Mouse (Mus musculus) heart, postnatal 36 days (tissue): ENCODE data around the gene Col6a5. TPM values are rescaled to one million over a fixed set of nuclear protein-coding genes. Genes with fewer than 3 reads are reported as not detected.

Experiments used
- DNase-seq, 2 experiments: peaks; one replicate each; pipeline ENCODE4 v3.0.0; 2021 to 2022
- intact Hi-C: fragments of 180-260 bp; cut with DNase I; formaldehyde crosslinking; loops from one replicate; pipeline ENCODE4 v1.15.1; 2025
- total RNA-seq, 2 experiments: library from RNA; stranded (reverse); gene quantifications; 2 replicates each; pipeline ENCODE4 v1.2.3; 2021

Gene Col6a5
- total RNA-seq, 2 experiments from 2014 or later = 0.22 to 0.46 TPM

DNA sequence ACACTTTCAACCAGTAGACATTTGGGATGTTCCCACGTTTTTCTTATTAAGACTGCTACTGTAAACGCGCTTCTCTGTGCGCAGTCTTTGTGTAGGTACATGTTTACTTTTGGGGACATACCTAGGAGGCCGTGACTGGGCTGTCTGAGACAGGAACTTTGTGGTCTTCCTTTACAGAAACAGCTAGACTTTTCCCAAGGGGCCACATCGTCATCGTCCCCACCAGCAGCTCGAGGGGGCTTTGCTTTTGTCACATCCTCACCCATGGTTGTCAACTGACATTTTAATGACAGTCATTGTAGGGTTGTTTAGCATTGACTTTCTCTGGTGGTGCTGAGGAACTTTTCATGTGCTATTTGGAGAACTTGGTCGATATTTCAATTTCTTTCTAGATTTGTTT, 129.2 kb downstream of the Col6a5 start:
- no peak for DNase-seq
- intact Hi-C loops = no loop called here

GRCm38 (mm10) chr9:105827791-105828385, 132.6 kb downstream of the Col6a5 start, which contains the start of gene Col6a6:
TSS of gene Col6a6 (minus strand) at chr9:105828160.
- DNase-seq = peak; percentile 10 to 21
- intact Hi-C loops = no loop called here

- DNase-seq = peak; percentile 55 to 57
- intact Hi-C loops = no loop called here
Measured at GRCm38 (mm10) chr9:105827076-105827647, 133.3 kb downstream of the Col6a5 start.

GRCm38 (mm10) chr9:105820711-105821110, 139.7 kb downstream of the Col6a5 start:
- DNase-seq = no peak
- intact Hi-C loops = no loop called here

GRCm38 (mm10) chr9:105819155-105819709, 141.2 kb downstream of the Col6a5 start:
- DNase-seq = no peak
- intact Hi-C loops = no loop called here

DNA sequence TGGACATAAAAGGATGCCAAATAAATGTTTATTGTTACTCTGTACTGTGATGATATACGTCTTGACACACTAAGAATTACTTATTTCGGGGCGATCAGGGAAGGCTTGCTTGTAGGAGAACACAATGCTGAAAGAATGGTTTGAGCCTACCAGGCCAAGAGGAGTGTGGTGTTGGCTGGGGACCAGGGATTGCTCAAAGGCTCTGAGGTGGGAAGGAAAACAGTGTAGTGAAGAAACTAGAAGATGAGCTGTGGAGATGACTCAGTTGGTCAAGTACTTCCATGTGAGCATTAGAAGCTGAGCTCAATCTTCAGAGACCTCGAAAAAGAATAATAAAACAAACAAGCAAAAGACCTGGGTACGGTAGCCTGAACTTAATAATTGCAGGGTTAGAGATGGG, 146.0 kb downstream of the Col6a5 start:
- DNase-seq = peak in 1 of 2 experiments; percentile 23

DNA sequence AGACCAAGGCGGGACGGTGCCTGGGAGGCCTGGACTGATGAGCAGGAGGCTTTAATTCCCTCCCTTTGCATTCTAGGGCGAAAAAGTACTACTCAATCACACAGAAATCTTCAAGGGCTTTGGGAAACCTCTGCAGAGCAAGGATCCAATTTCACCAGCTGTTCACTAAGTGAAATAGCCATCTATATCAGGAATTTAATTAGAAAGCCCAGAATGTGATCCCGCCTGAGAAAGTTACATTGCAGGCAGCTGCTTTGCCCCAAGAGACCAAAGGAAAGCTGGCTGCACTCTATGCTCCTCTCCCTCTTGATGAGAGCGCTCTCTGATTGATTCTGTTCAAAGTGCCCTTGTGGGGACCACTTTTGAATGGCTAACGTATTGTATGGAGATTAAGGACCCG, 149.0 kb downstream of the Col6a5 start:
- DNase-seq = no peak
- intact Hi-C loops = no loop called here

More for the DNA sequence above, 146.0 kb downstream of the Col6a5 start:
- intact Hi-C loops = loop anchor here (2.0 kb wide), 1 partner anchor 78 kb away; no protein-coding TSS in a partner anchor

- DNase-seq = no peak
- intact Hi-C loops = no loop called here
Measured at GRCm38 (mm10) chr9:105808920-105809505, 151.4 kb downstream of the Col6a5 start.

Other genes starting within 250 kb of the Col6a5 start
- 1 to 10 TPM; 4.0 to 4.4 TPM for gene Col6a6, start 132.5 kb downstream of the Col6a5 start, total RNA-seq
- not detected for gene Col6a4, start 136.1 kb upstream of the Col6a5 start, total RNA-seq
- gene Glyctk, start 197.5 kb upstream of the Col6a5 start, total RNA-seq = 1 to 10 TPM; 1.3 to 1.7 TPM
- 10 to 100 TPM; 34.6 to 43.4 TPM for gene Wdr82, start 210.3 kb upstream of the Col6a5 start, total RNA-seq
- 10 to 100 TPM; 12.2 to 13.8 TPM for gene Ppm1m, start 239.1 kb upstream of the Col6a5 start, total RNA-seq
- gene Twf2, start 242.5 kb upstream of the Col6a5 start, total RNA-seq = 100 to 1,000 TPM; 266 to 269 TPM